Mouse (Mus musculus) heart, adult 8-10 months (tissue): Measurements from ENCODE around the gene Crebl2. TPM values are rescaled to one million over a fixed set of nuclear protein-coding genes. Genes with fewer than 3 reads are reported as not detected.

Experiments used
- DNase-seq: peaks from one replicate; pipeline ENCODE4 v3.0.0; 2022; ENCODE audit warnings: low spot score
- total RNA-seq, 4 experiments: library from RNA; stranded (reverse); gene quantifications; 2 replicates each; pipeline ENCODE4 v1.2.4; 2022

The Crebl2 gene
- total RNA-seq, 4 experiments from 2014 or later, result 14.6 to 20.1 (median 17.0) TPM

DNA sequence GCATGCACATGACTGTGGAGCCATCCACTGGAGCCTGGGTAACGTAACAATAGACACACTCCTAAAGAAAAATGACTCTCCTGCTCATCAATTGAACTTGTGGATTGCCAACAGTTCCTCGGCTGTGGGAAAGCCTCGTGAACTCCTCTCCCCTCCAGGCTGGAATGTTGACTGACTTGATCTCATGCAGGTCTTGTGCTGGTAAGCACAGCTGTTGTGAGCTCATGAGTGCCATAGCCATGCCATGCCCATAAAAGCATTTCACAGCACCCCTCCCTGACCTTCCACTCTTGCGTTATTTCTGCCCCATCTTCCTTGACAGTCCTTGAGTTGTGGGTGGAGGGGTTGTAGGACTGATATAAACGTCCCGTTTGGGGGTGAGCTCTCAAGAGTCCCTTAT lies 9.5 kb upstream of the Crebl2 start:
- DNase-seq, result no peak

DNA sequence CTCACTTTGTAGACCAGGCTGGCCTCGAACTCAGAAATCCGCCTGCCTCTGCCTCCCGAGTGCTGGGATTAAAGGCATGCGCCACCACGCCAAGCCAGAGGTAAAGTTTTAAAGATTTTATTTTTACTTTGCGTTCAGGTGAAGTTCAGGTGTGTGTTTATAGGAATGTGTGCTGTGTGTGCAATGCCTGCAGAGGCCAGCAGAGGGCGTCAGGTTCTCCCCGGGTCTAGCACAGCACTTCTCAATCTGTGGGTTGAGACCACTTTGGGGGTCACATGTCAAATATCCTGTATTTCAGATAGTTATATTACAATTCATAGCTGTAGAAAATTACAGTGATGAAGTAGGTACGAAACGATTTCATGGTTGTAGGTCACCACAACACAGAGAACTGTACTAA lies 7.1 kb upstream of the Crebl2 start:
- no peak for DNase-seq

DNA sequence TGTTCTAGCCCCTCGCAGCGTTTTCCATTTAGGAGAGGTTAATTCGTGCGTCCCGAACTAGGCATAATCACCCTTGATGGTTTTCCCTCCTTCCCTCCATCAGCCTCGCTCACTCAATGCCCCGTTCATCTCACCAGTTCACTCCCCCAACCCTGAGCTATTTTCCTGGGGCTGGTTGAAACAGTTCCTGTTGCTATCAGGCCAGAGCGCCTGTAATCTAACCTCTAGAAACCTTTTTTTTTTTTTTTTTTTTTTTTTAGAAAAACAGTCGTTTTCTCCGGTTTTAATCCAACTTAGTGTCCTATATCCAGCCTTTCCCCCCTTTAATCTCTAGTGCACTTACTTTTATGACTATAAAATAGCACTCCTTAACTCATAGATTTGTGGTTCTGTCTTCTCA lies 822 bp downstream of the Crebl2 start:
- DNase-seq, result no peak

DNA sequence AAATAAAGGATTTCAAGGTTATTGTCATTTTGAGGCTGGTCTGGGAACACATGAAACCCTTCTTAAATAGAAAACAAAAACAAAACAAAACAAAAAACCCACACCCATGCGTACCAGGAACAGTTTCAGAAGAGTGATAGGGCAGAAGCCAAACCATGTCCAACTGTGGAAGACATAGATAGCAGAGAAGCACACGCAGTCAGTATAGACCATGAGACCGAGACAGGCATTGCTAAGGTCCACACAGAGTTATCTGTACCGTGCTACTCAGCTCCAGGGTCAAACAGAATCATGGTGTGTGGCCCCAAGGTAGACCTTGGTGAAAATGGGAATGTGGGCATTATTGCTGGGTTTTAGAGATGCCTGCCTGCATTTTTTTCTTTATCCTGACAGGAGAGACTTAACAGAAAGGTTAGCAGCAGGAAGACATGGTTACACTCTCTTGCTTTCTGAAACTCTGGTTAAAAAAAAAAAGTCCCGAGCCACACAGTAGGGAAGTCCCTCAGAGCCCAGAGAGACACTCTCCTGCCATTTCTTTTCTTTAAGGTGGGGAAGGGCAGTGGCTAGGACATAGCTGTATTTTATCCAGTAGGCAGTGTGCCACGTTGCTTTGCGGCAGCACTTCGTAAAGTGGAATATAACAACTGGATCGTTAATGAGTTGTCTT lies 4.8 kb downstream of the Crebl2 start:
- DNase-seq, result no peak

DNA sequence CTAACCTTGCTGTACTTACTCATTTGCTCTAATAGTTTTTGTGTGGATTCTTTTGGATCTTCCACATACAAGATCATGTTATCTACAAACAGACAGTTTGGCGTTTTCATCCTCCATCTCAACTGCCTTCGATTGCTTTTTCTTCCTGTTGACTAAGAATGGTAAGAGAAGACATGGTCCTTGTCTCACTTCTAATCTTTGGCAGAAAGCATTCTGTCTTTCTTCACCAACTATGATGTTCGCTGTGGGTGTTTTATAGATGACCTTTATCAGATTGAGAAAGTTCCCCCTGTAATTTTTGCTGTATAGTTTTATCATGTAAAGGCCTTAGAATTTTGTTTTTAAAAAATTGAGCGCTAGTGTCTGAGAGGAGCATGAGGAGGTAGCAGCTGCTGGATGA lies 8.2 kb downstream of the Crebl2 start:
- no peak for DNase-seq

DNA sequence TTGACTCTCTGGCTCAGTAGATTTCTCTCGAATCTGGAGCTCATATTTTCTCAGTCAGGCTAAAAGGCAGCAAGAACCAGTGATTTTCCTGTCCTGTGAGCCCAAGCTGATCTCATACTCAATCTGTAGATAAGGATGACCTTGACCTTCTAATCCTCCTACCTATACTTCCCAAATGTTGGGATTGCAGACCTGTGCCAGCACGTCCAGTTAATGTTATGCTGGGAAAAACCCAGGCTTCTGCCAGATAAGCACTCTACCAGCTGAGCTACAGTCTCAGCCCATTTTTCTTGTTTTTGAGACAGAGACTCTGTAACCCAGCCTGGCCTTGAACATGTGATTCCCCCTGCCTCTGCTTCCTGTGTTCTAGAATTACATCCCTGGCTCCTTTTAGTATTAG lies 10.4 kb downstream of the Crebl2 start:
- no peak for DNase-seq

DNA sequence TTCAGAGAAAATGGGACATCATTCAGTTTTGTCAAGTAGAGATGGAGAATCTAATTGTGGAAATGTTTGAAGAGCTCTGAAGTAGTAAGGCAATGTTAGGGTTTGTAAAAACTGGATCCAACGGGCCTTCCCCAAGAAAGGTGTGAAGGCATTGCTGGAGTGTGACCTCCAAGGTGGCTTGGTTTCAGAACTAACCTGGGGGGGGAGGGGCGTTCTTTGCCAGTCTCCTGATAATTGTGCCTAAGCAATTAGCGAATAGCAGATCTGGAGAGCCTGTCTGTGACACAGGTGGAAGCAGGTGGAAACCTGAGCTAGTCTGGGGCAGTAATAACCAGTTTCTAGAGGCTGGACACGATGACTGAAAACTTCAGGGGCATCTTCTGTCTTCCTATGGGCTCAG lies 15.8 kb downstream of the Crebl2 start:
- DNase-seq, result no peak

DNA sequence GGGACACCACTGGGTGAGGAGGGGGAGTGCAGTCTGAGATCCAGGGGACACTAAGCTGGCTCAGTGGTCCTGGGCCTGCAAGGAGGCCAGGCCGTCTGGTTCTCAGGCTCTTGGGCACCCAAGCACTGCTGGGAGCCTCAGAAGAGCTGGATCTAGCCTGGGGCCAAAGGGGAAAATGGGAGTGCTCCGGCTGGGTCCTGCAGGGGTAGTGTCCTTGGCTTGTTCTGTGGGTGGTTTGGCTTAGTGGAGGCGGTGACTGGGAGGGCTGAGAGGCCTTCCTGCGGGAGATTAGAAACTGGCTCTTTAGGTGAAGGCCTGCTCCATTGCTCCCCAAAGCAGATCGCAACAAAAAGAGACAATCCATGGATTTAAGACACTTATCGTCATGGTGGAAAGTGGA lies 16.4 kb downstream of the Crebl2 start:
- no peak for DNase-seq

DNA sequence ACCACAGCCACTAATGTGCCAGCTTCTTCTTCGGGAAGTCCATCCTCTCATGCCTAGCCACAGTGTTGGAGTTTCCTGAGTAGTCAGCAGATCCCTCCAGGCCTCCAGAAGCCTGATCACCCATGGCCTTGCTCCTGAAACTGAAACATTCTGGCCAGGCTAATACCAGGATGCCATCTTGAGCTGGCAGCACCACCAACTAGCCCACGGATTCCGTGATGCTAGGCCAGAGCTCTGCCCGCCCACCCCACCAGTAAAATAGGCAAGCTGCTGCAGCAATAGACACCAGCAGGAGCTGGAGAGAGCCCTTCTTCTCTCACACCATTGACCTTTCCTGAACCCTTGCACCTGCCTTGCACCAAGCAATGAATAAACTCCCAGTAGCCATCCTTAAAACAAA lies 17.6 kb downstream of the Crebl2 start:
- DNase-seq, result no peak

DNA sequence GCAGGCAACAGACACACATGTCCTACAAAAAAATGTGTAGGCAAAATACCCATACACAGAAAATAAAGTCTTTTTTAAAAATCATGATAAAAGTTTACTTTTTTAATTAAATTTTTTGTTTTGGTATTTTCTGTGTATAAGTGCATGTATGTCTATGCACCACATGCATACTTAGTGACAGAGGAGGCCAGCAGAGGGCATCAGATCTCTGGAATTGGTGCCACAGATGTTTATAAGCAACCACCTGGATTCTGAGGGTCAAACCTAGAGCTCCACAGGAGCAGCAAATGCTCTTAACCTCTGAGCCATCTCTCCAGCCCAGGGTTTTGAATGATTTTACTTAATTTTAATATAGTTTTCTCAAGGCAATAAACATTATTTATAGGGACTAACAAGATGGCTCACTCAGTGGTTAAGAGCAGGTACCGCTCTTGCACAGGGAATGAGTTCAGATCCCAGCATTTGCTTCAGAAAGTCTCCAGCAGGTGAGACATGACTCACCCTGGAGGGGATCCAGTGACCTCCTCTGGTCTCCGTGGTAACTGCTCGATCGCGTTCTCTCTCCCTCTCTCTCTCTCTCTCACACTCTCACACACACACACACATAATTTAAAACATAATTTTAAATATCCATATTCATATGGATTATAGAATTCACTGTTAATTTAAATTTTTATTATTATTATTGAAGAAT lies 18.4 kb downstream of the Crebl2 start:
- DNase-seq, result no peak

DNA sequence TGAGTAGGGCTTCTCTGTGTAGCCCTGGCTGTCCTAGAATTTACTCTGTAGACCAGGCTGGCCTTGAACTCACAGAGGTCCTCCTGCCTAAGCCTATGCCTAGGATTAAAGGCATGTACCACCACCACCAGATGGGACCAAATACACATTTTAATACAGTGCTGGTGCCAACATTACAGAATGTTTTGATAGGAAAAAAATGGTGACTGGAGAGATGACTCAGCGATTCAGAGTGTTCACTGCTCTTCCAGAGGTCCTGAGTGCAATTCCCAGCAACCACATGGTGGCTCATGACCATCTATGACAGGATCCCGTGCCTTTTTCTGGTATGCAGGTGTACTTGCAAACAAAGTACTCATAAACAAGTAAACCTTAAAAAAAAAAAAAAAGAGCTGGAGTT lies 19.5 kb downstream of the Crebl2 start:
- no peak for DNase-seq

DNA sequence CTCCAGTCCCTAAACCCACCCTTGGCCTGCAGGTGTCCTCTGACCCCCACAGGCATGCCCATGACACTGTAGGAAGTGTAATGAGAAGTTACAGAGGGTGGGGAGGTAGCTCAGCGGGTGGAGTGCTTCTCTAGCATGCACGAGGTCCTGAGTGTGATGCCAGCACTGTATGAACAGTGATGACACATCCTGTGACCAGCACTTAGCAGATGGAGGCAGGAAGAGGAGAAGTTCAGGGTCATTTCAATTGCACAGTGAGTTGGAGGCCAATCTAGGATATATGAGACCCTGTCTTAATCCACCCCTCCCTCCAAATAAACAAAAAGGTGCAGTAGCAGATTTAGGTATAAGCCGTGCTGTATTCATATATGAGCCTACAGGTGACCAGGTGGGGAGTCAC lies 20.0 kb downstream of the Crebl2 start:
- DNase-seq, result no peak

DNA sequence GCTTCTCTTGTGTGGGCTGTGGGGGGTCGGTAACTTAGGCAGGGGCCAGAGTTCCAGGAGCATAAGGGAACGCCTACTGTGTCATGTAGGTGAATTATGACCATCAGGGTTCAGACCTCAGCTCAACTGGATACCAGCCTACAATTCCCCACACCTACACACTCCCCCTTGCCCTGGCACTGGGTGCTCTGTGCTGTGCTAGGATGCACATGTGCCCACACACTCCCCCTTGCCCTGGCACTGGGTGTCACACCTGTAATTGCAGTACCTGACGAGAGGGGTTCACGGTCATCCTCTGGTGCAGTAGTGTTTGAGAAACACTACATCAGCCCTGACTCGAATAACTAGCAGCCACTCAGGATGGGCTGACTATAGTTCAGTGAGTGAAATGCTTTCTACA lies 24.8 kb downstream of the Crebl2 start:
- no peak for DNase-seq

DNA sequence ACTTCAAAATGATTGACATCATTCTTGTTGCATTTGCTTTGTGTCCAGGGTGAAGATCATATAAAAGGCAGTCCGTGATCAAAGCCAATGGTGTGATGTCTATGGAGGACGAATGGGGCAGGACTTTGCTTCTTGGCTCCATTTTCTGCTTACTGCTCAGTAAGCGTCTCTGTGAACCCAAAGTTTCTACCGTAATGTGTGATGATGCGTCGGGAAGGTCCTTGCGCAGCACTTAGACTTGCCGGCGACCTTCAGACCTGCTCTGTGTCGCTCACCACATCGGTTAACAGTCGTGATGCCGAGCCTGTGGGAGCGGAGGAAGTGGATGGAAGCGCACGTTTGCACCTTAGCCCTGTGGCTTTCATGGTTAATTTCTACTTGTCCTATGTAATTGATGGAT lies 26.0 kb downstream of the Crebl2 start:
- no peak for DNase-seq

DNA sequence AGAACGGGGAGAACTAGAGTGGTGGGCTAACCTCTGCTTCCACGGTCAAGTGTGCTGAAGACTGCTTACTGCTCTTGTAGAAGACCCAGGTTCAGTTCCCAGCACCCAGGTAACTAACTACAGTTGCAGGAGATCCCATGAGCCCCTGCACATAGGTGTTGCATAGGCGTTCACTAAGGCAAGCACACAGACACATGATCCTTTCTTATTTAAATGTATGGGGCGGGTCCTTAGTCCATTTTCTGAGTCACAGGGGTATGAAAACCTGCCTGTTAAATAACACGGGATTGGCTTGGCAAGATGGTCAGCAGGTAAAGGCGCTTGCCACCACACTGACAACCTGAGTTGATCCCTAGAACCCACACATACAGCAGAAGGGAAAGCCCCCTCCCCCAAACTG lies 29.1 kb downstream of the Crebl2 start:
- DNase-seq, result no peak

DNA sequence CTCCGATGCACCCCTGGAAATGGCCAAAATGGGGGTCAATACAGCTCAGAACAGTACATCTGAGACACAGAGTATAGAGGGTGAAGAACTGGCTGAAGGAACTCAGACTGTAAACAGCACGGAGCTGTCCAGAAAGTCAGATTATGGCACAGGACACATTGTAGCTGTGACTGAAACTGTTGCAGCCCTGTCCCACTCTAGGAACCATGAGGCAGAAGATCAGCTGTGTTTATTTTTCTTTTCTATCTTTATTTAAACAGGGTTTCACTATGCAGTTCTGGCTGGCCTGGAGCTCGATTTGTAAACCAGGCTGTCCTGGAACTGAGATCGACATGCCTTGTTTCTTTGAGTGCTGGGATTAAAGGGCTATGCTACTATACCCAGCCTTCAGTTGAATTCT lies 30.3 kb downstream of the Crebl2 start:
- no peak for DNase-seq

DNA sequence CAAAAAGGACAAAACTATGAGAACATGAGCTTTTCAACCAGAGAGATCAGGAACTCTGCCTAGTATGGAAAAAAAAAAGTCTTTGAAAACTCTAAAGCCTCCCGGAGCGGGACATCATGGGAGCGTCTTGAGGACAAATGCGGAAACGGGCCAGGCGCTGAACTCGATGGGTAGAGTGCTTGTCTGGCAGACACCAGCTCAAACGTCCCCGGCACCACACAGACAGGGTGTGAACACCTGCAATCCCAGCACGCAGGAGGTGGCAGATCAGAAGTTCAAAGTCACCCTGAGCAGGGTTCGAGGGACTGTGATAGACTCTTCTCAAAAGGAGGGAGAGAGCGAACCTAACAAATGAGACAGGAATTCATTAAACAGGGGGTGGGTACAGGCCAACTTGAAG lies 31.4 kb downstream of the Crebl2 start:
- DNase-seq, result no peak

DNA sequence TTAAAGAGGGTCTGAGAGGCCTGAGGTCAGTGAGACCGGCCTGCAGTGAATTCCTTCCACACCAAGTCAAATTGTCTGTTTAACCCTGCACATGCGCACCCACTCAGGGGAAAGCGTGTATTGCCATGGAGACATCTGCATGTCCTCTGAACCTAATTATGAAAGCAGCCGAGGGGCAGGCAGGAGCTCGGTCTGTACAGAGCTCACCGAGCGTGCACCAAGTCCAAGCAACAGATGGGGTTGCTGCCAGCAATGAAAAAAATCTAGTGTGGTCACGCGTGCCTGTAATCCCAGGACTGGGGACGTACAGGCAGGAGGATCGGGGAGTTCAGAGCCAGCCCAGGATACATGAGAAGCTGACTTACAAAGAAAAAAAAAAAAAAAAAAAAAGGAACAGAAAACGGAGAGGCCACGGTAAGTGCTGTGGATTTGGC lies 32.7 kb downstream of the Crebl2 start:
- DNase-seq, result no peak

DNA sequence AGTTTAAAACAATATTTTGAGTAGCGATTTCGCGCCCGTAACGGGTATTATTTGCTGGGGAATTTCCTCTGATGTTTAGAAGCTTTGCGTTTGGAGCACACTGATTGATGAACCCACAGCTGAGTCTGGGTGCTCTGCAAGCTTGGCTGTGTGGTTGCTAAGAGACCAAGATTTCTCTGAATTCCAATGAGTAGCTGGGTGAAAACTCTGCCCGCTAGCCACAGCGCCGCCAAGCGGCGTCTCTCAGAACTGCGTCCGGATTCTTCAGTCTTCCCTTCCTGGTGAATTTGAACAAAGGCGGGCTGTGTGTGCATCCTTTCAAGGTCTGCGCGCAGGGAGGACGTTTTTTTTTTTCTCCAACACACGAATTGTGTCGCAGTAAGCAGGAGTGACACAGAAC lies 33.2 kb downstream of the Crebl2 start:
- DNase-seq, result peak; percentile 90

DNA sequence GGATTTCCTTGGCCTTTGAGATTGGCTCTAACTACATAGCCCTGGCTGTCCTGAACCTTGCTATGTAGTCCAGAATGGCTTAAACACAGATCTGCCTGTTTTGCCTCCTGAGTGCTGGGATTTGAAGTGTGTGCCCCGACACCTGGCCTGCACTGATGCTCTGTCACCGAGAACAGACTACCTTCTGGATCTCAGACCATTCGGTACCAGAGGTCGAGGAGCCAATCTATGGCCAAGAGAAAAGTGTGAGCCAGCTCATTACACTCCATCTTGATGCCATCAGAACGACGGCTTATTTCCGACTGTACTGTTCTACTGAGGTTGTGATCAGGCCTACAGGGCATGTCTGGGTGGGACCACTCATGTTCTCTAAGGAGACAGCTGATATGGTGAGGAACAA lies 36.2 kb downstream of the Crebl2 start:
- DNase-seq, result no peak

DNA sequence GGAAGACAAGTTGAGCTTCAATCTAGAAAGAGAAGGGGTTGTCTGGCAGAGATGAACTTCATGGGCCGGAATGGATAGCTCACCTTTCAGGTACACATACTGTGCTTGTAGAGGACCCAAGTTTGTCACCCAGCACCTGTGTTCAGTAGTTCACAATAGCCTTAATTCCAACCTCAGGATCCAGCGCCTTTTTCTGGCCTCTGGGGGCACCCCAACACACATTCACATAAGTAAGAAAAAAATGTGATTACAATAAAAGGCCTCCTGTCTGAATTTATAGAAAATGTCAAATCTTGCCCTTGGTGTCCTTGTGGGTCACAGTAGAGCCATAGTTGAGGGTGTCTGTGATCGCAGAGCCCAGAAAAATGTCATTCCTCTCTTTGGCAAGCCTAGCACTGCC lies 37.4 kb downstream of the Crebl2 start:
- DNase-seq, result no peak

DNA sequence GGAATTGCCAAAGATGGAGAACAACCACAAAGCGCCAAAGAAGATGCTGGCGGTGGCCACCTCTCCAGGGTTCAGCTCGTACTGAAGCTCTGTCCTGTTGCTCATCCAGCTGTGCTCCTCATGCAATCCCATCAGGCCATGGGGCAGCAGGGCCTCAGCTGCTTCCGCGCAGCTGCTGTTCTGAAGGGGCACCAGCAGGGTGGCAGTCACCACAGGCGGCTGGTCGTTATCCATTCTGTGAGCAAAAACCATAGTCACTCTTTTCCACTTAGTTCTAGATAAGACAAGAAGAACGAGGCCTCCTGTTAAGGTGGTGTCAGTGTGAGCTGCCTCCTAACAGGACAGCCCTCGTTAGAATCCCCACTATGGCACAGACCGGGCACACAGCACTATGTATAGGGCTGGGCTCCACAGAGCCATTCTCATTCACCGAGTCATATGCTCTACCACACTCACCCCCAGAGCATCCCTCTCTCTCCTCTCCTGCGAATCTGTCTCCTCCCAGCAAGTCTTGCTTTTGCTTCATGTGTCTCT lies 40.3 kb downstream of the Crebl2 start:
- DNase-seq, result no peak

DNA sequence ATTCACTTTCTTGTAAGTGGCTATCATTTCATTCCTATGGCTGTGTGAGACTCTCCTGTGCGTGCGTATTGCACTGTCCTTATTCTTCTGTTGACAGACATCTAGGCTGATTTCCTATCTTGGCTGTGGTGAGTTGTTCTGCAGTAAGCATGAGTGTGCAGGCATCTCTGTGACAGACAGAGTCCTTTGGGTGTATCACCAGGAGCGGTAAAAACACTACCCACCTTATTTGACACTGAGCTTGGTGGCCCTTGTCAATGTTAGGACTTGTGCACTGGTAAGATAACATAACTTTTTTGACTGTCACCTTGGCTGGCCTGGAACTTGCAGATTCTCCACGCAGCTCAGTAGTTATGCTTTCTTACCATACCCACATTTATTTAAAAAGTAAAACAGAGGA lies 40.9 kb downstream of the Crebl2 start:
- no peak for DNase-seq

DNA sequence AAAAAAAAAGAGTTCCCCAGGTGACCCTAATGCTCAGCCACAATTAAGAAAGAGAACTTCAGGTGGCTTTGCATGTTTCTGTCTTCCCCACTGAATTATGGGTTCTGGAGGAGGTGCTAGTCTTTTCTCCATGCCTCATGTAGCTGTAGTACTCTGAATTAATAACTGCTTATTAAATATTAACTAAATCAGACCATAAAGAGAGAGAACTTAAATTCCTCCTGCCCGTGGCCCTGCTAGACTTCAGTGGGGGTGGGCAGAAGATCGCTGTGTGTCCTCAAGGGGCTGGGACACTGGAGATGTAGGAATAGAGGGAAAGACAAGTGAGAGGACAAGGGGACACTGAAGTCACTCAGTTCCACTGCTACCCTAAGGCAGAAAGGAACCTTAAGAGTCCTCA lies 42.3 kb downstream of the Crebl2 start:
- no peak for DNase-seq
